Mouse (Mus musculus) mouse embryonic stem cell (cell line): ENCODE measurements around the gene Inava.

Source experiments
- in situ Hi-C, 2 experiments: fragments of 300-500 bp; cut with MboI; formaldehyde crosslinking; loops; 1 replicate in 1 of 2; 3 replicates in 1 of 2; pipeline ENCODE4 v1.14.3; 2019 to 2020; ENCODE audit warnings: low sequenced_read_pairs in 2 of 2, low pct_unique_long_range_greater_than_20kb in 1 of 2, mixed read lengths in 1 of 2; ENCODE audit not compliant: unreplicated experiment in 1 of 2

Inava gene

GRCm38 (mm10) chr1:136175183-136175582, 58.9 kb downstream of the Inava start:
- in situ Hi-C loops, result no loop called here

GRCm38 (mm10) chr1:136174101-136174606, 59.9 kb downstream of the Inava start:
- in situ Hi-C loops, result no loop called here

- in situ Hi-C loops, result no loop called here
These were observed 61.4 kb downstream of the Inava start for GRCm38 (mm10) chr1:136172696-136173095.

- in situ Hi-C loops, result no loop called here
These were observed 64.0 kb downstream of the Inava start for GRCm38 (mm10) chr1:136170109-136170508.

DNA sequence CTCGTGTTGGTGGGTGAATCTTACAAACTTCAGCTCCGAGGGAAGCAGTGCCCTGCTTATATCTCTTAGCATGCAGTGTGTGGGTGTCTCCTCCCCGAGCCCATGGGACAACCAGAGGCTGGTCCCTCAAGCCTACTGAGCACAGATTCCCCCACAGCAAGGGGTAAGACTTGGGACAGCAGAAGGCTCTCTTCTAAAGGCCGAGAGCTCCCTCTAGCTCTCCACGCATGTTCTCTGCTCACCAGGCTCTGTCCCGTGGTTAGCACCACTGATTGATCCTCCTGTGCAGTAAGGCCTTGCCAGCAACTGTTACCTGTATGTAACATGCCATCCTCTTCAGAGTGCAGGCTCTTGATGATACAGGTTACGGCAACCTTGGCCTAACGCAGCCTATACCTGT, 66.4 kb downstream of the Inava start:
- in situ Hi-C loops, result no loop called here

DNA sequence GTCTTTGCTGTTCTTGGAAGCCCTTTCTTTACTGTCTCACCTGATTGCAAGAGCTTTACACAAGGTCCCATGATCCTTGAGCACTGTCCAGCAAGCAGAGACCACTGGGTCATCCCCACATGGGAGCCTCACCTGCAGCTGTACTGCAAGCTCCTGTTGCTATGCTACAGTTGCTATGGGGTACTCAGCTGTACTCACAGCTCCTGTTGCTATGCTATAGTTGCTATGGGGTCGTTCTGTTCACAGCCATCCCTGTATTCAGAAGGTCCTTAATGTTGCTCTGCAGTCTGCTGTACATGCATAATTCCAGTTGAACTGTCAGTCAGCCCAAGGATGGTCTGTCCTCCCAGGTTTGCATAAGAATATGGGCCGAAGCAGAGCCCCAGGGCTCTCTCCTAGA, 68.6 kb downstream of the Inava start:
- in situ Hi-C loops, result no loop called here
